Mouse (Mus musculus) embryonic facial prominence, embryonic 15.5 days (tissue): ENCODE results near the gene Gm29609. TPM values are rescaled to one million over a fixed set of nuclear protein-coding genes. Genes with fewer than 3 reads are reported as not detected.

Experiments used
- ATAC-seq: fragments of 200-750 bp; cut with Nextera tagmentation; 2 replicates; pipeline ENCODE4 v1.8.0; 2017; ENCODE audit warnings: low read depth, moderate TSS enrichment; ENCODE audit not compliant: insufficient number of reproducible peaks, low FRiP score, low TSS enrichment
- H3K27ac ChIP-seq: fragments of 300-500 bp; sonication (generic); replicated peaks from 2 replicates; pipeline ENCODE4 v1.5.1; 2015; ENCODE audit warnings: mild to moderate bottlenecking, inconsistent platforms
- H3K27me3 ChIP-seq: fragments of 300-500 bp; sonication (generic); 2 replicates; pipeline ENCODE4 v1.6.1; 2015; ENCODE audit warnings: inconsistent platforms
- H3K36me3 ChIP-seq: fragments of 300-500 bp; sonication (generic); 2 replicates; pipeline ENCODE4 v1.6.1; 2015; ENCODE audit warnings: mild to moderate bottlenecking, inconsistent platforms
- H3K4me1 ChIP-seq: fragments of 300-500 bp; sonication (generic); 2 replicates; pipeline ENCODE4 v1.6.1; 2015; ENCODE audit warnings: inconsistent platforms
- H3K4me2 ChIP-seq: fragments of 300-500 bp; sonication (generic); replicated peaks from 2 replicates; pipeline ENCODE4 v1.6.1; 2015; ENCODE audit warnings: mild to moderate bottlenecking, inconsistent platforms
- H3K4me3 ChIP-seq: fragments of 300-500 bp; sonication (generic); replicated peaks from 2 replicates; pipeline ENCODE4 v1.5.1; 2015; ENCODE audit warnings: mild to moderate bottlenecking, inconsistent platforms
- H3K9ac ChIP-seq: fragments of 300-500 bp; sonication (generic); 2 replicates; pipeline ENCODE4 v1.6.1; 2015; ENCODE audit warnings: inconsistent platforms
- H3K9me3 ChIP-seq: fragments of 300-500 bp; sonication (generic); replicated peaks from 2 replicates; pipeline ENCODE4 v1.6.1; 2016; ENCODE audit warnings: inconsistent platforms
- WGBS: fragments of 180-500 bp; shearing (Covaris S2); methylation state at CpG from one replicate; pipeline ENCODE4 v1.1.7; 2015; 5-methylcytosine and 5-hydroxymethylcytosine counted together
- polyA plus RNA-seq: library from polyadenylated mRNA; unstranded; fragments of >200 nt; fragmentation: Nextera tagmentation; extraction: Ambion mirVana; gene quantifications from 2 replicates; pipeline ENCODE4 v1.2.1, GENCODE M21; 2015

The Gm29609 gene
- polyA plus RNA-seq, 1 experiment from 2014 or later = 3.0 TPM

GRCm38 (mm10) chr5:31204421-31204820 lies 24.7 kb upstream of the Gm29609 start:
- Histone ChIP-seq H3K27ac (no peak overlapping the region), H3K9me3 (peaks cover 4% of the 10 kb centered on the region; the same call in 1 of the 2 replicates), H3K4me1 (peaks cover 21% of the 10 kb centered on the region), H3K4me3 (no peak overlapping the region), H3K4me2 (no peak overlapping the region), H3K27me3 (no peaks in the 10 kb centered on the region), H3K9ac (no peak overlapping the region), H3K36me3 (peaks cover 64% of the 10 kb centered on the region)
- ATAC-seq = no peak
- 92% methylated on average over 6 of the region's 6 CpGs for WGBS

- Histone ChIP-seq H3K9me3 (peaks cover 4% of the 10 kb centered on the region; the same call in 1 of the 2 replicates), H3K9ac (no peak overlapping the region), H3K27me3 (no peaks in the 10 kb centered on the region), H3K4me2 (no peak overlapping the region), H3K4me1 (peaks cover 21% of the 10 kb centered on the region), H3K4me3 (no peak overlapping the region), H3K36me3 (peaks cover 70% of the 10 kb centered on the region), H3K27ac (no peak overlapping the region)
- 86% methylated on average over 2 of the region's 2 CpGs for WGBS
- ATAC-seq = no peak
These were observed 24.2 kb upstream of the Gm29609 start for GRCm38 (mm10) chr5:31203866-31204265.

- 82% methylated on average over 7 of the region's 7 CpGs for WGBS
- no peaks in the 10 kb centered on the region for H3K27me3 ChIP-seq
- no peak overlapping the region for H3K9ac ChIP-seq
- peak overlapping the region; percentile 90 for H3K4me3 ChIP-seq
- peak overlapping the region; percentile 79 for H3K4me2 ChIP-seq
- H3K4me1 ChIP-seq = peaks cover 21% of the 10 kb centered on the region
- H3K9me3 ChIP-seq = peaks cover 4% of the 10 kb centered on the region; the same call in 1 of the 2 replicates
- H3K36me3 ChIP-seq = peaks cover 74% of the 10 kb centered on the region
- ATAC-seq = no peak
- peak overlapping the region; percentile 86 for H3K27ac ChIP-seq
These were observed 23.2 kb upstream of the Gm29609 start for GRCm38 (mm10) chr5:31202933-31203332.

GRCm38 (mm10) chr5:31201742-31202590 lies 22.3 kb upstream of the Gm29609 start, which contains the start of gene Zfp513:
TSS of gene Zfp513 (minus strand) at chr5:31202303.
- H3K4me1 ChIP-seq = peaks cover 21% of the 10 kb centered on the region
- H3K36me3 ChIP-seq = peaks cover 76% of the 10 kb centered on the region
- peaks cover 4% of the 10 kb centered on the region; the same call in 1 of the 2 replicates for H3K9me3 ChIP-seq
- peak within 1 kb of the TSS; percentile 79 for H3K4me2 ChIP-seq
- no peaks in the 10 kb centered on the region for H3K27me3 ChIP-seq
- peak within 1 kb of the TSS; percentile 90 for H3K4me3 ChIP-seq
- WGBS = under 1% methylated on average over 53 of the region's 53 CpGs
- H3K27ac ChIP-seq = peak within 1 kb of the TSS; percentile 86
- peak; percentile 96 for ATAC-seq
- H3K9ac ChIP-seq = peak within 1 kb of the TSS; percentile 84

- Histone ChIP-seq H3K27ac (peak overlapping the region; percentile 84), H3K36me3 (peaks cover 78% of the 10 kb centered on the region), H3K9ac (peak overlapping the region; percentile 84), H3K4me3 (peak overlapping the region; percentile 90), H3K9me3 (peaks cover 4% of the 10 kb centered on the region; the same call in 1 of the 2 replicates), H3K4me2 (peak overlapping the region; percentile 79), H3K4me1 (peaks cover 21% of the 10 kb centered on the region), H3K27me3 (no peaks in the 10 kb centered on the region)
- no peak for ATAC-seq
- WGBS = 14% methylated on average over 13 of the region's 13 CpGs
These were observed 21.5 kb upstream of the Gm29609 start for GRCm38 (mm10) chr5:31201042-31201741.

GRCm38 (mm10) chr5:31200327-31200768 lies 20.6 kb upstream of the Gm29609 start:
- H3K4me2 ChIP-seq = 0 out of 2 replicates have a peak overlapping the region, but pooled peaks have one; percentile 79
- WGBS = 89% methylated on average over 27 of the region's 27 CpGs
- H3K4me3 ChIP-seq = peak overlapping the region; percentile 90

GRCm38 (mm10) chr5:31199893-31200292 lies 20.2 kb upstream of the Gm29609 start:
- Histone ChIP-seq H3K27ac (no peak overlapping the region), H3K4me2 (no peak overlapping the region), H3K9me3 (peaks cover 4% of the 10 kb centered on the region; the same call in 1 of the 2 replicates), H3K27me3 (no peaks in the 10 kb centered on the region), H3K36me3 (peaks cover 78% of the 10 kb centered on the region), H3K4me1 (peaks cover 21% of the 10 kb centered on the region), H3K9ac (no peak overlapping the region), H3K4me3 (no peak overlapping the region)
- WGBS = 85% methylated on average over 9 of the region's 9 CpGs
- ATAC-seq = no peak

More at GRCm38 (mm10) chr5:31200327-31200768, 20.6 kb upstream of the Gm29609 start:
- Histone ChIP-seq H3K4me1 (peaks cover 21% of the 10 kb centered on the region), H3K36me3 (peaks cover 79% of the 10 kb centered on the region), H3K9ac (no peak overlapping the region), H3K27ac (no peak overlapping the region), H3K9me3 (peaks cover 4% of the 10 kb centered on the region; the same call in 1 of the 2 replicates), H3K27me3 (no peaks in the 10 kb centered on the region)
- no peak for ATAC-seq

- peaks cover 4% of the 10 kb centered on the region; the same call in 1 of the 2 replicates for H3K9me3 ChIP-seq
- no peak overlapping the region for H3K27ac ChIP-seq
- ATAC-seq = no peak
- H3K9ac ChIP-seq = no peak overlapping the region
- H3K4me1 ChIP-seq = peaks cover 25% of the 10 kb centered on the region
- no peak overlapping the region for H3K4me2 ChIP-seq
- WGBS = 92% methylated on average over 19 of the region's 19 CpGs
- H3K27me3 ChIP-seq = no peaks in the 10 kb centered on the region
- peaks cover 79% of the 10 kb centered on the region for H3K36me3 ChIP-seq
- H3K4me3 ChIP-seq = no peak overlapping the region
These were observed 19.7 kb upstream of the Gm29609 start for GRCm38 (mm10) chr5:31199321-31199892.

GRCm38 (mm10) chr5:31198616-31199320 lies 19.1 kb upstream of the Gm29609 start:
- peaks cover 4% of the 10 kb centered on the region; the same call in 1 of the 2 replicates for H3K9me3 ChIP-seq
- peaks cover 31% of the 10 kb centered on the region for H3K4me1 ChIP-seq
- H3K4me3 ChIP-seq = no peak overlapping the region
- no peak overlapping the region for H3K9ac ChIP-seq
- no peak overlapping the region for H3K4me2 ChIP-seq
- H3K36me3 ChIP-seq = peaks cover 73% of the 10 kb centered on the region
- no peaks in the 10 kb centered on the region for H3K27me3 ChIP-seq
- 80% methylated on average over 5 of the region's 5 CpGs for WGBS
- no peak overlapping the region for H3K27ac ChIP-seq
- ATAC-seq = no peak

GRCm38 (mm10) chr5:31198170-31198569 lies 18.5 kb upstream of the Gm29609 start:
- Histone ChIP-seq H3K4me2 (no peak overlapping the region), H3K27me3 (no peaks in the 10 kb centered on the region), H3K4me3 (no peak overlapping the region), H3K9ac (no peak overlapping the region), H3K36me3 (peaks cover 67% of the 10 kb centered on the region), H3K9me3 (peaks cover 4% of the 10 kb centered on the region; the same call in 1 of the 2 replicates), H3K4me1 (peaks cover 33% of the 10 kb centered on the region), H3K27ac (no peak overlapping the region)
- ATAC-seq = no peak
- 82% methylated on average over 9 of the region's 9 CpGs for WGBS
